Mouse (Mus musculus) CH12.LX (cell line): ENCODE data around the gene Ifit2. TPM values are rescaled to one million over a fixed set of nuclear protein-coding genes. Genes with fewer than 3 reads are reported as not detected.

Experiments used
- DNase-seq: peaks from one replicate; pipeline ENCODE4 v3.0.0-alpha.2; 2013; ENCODE audit errors: extremely low read depth
- H3K27ac ChIP-seq: 2 replicates; pipeline ENCODE4 v1.5.1; 2012; ENCODE audit warnings: low read depth, mild to moderate bottlenecking, control low read depth, moderate library complexity; ENCODE audit not compliant: insufficient read depth
- H3K27me3 ChIP-seq: replicated peaks from 2 replicates; pipeline ENCODE3; 2012; ENCODE audit warnings: inconsistent platforms
- H3K36me3 ChIP-seq, 2 experiments: replicated peaks in 1 of 2; 2 replicates each; pipeline versions ENCODE3 to v1.6.1; 2012; ENCODE audit warnings: inconsistent platforms in 1 of 2, low read length in 1 of 2, mild to moderate bottlenecking in 1 of 2, mixed read lengths in 1 of 2, moderate library complexity in 1 of 2; ENCODE audit not compliant: control insufficient read depth in 1 of 2, insufficient read depth in 1 of 2
- H3K4me1 ChIP-seq, 2 experiments: 2 replicates each; pipeline ENCODE4 v1.6.1; 2012; ENCODE audit warnings: inconsistent platforms in 1 of 2, moderate library complexity in 1 of 2; ENCODE audit not compliant: insufficient read depth in 2 of 2, control insufficient read depth in 1 of 2
- H3K4me2 ChIP-seq: 2 replicates; pipeline ENCODE4 v1.6.1; 2012; ENCODE audit warnings: low read depth, mild to moderate bottlenecking, control low read depth; ENCODE audit not compliant: poor library complexity, insufficient read depth, severe bottlenecking
- H3K4me3 ChIP-seq, 3 experiments: fragments of 150-350 bp in 1 of 3; sonication (generic) in 1 of 3; replicated peaks in 1 of 3; 2 replicates each; pipeline versions ENCODE3 to v1.5.1; 2011 to 2012; ENCODE audit warnings: low read depth in 2 of 3, low read length in 2 of 3, mild to moderate bottlenecking in 2 of 3, moderate library complexity in 2 of 3, control low read depth in 1 of 3, improper control_type of control experiment in 1 of 3, inconsistent platforms in 1 of 3, mixed read lengths in 1 of 3; ENCODE audit not compliant: poor library complexity in 1 of 3
- H3K79me2 ChIP-seq: replicated peaks from 2 replicates; pipeline ENCODE4 v1.6.1; 2012; ENCODE audit warnings: mild to moderate bottlenecking, moderate library complexity; ENCODE audit not compliant: control insufficient read depth, poor library complexity, insufficient read depth, severe bottlenecking; ENCODE audit errors: extremely low read depth
- H3K9ac ChIP-seq: 2 replicates; pipeline ENCODE4 v1.6.1; 2012; ENCODE audit warnings: low read depth, mild to moderate bottlenecking, control low read depth, moderate library complexity; ENCODE audit not compliant: insufficient read depth
- H3K9me3 ChIP-seq: replicated peaks from 2 replicates; pipeline ENCODE3; 2012; ENCODE audit warnings: low read length, inconsistent platforms, mixed read lengths
- BHLHE40 ChIP-seq: IDR thresholded peaks from 2 replicates; pipeline ENCODE4 v1.6.1; 2011; ENCODE audit warnings: mild to moderate bottlenecking, low read depth, low read length, improper control_type of control experiment
- CHD1 ChIP-seq: IDR thresholded peaks from 2 replicates; pipeline ENCODE4 v1.6.1; 2012; ENCODE audit warnings: low read depth, low read length, improper control_type of control experiment, inconsistent platforms
- CHD2 ChIP-seq: IDR thresholded peaks from 2 replicates; pipeline ENCODE4 v1.6.1; 2011; ENCODE audit warnings: low read length, improper control_type of control experiment
- EP300 ChIP-seq: IDR thresholded peaks from 2 replicates; pipeline ENCODE4 v1.6.1; 2011; ENCODE audit warnings: low read length, improper control_type of control experiment
- HCFC1 ChIP-seq: IDR thresholded peaks from 2 replicates; pipeline ENCODE4 v1.6.1; 2012; ENCODE audit warnings: low read depth, mild to moderate bottlenecking, inconsistent platforms, low read length, improper control_type of control experiment
- MAFK ChIP-seq: IDR thresholded peaks from 2 replicates; pipeline ENCODE4 v1.6.1; 2011; ENCODE audit warnings: low read length, improper control_type of control experiment; ENCODE audit not compliant: insufficient replicate concordance
- MAX ChIP-seq: IDR thresholded peaks from 2 replicates; pipeline ENCODE4 v1.6.1; 2011; ENCODE audit warnings: low read length, improper control_type of control experiment
- MEF2A ChIP-seq: IDR thresholded peaks from 2 replicates; pipeline ENCODE4 v1.6.1; 2014; ENCODE audit warnings: low read depth, mild to moderate bottlenecking, inconsistent platforms, low read length, improper control_type of control experiment, borderline replicate concordance
- MXI1 ChIP-seq: IDR thresholded peaks from 2 replicates; pipeline ENCODE4 v1.6.1; 2011; ENCODE audit warnings: mild to moderate bottlenecking, low read depth, low read length, improper control_type of control experiment
- MYC ChIP-seq: IDR thresholded peaks from 2 replicates; pipeline ENCODE4 v1.6.1; 2011; ENCODE audit warnings: low read depth, mild to moderate bottlenecking, improper control_type of control experiment, low read length
- NELFE ChIP-seq: IDR thresholded peaks from 2 replicates; pipeline ENCODE4 v1.6.1; 2011; ENCODE audit warnings: low read depth, low read length, improper control_type of control experiment
- RAD21 ChIP-seq: IDR thresholded peaks from 2 replicates; pipeline ENCODE4 v1.6.1; 2011; ENCODE audit warnings: low read depth, mild to moderate bottlenecking, low read length, improper control_type of control experiment, moderate library complexity
- RCOR1 ChIP-seq: conservative IDR thresholded peaks from 2 replicates; pipeline ENCODE4 v1.6.1; 2012; ENCODE audit warnings: low read depth, mild to moderate bottlenecking, inconsistent platforms, low read length, improper control_type of control experiment
- SMC3 ChIP-seq: IDR thresholded peaks from 2 replicates; pipeline ENCODE4 v1.6.1; 2011; ENCODE audit warnings: low read depth, low read length, improper control_type of control experiment
- TBP ChIP-seq: conservative IDR thresholded peaks from 2 replicates; pipeline ENCODE4 v1.6.1; 2011; ENCODE audit warnings: low read depth, low read length, improper control_type of control experiment
- TCF12 ChIP-seq: IDR thresholded peaks from 2 replicates; pipeline ENCODE4 v1.6.1; 2014; ENCODE audit warnings: low read depth, mild to moderate bottlenecking, inconsistent platforms, low read length, improper control_type of control experiment
- UBTF ChIP-seq: IDR thresholded peaks from 2 replicates; pipeline ENCODE4 v1.6.1; 2012; ENCODE audit warnings: low read depth, mild to moderate bottlenecking, inconsistent platforms, low read length, improper control_type of control experiment, moderate library complexity
- ZKSCAN1 ChIP-seq: IDR thresholded peaks from 2 replicates; pipeline ENCODE4 v1.6.1; 2012; ENCODE audit warnings: low read depth, inconsistent platforms, low read length, improper control_type of control experiment, borderline replicate concordance
- ZMIZ1 ChIP-seq: IDR thresholded peaks from 2 replicates; pipeline ENCODE4 v1.6.1; 2012; ENCODE audit warnings: low read depth, mild to moderate bottlenecking, inconsistent platforms, low read length, improper control_type of control experiment
- dilution Hi-C: fragments of 300-500 bp; cut with MboI; formaldehyde crosslinking; loops from 2 replicates; pipeline ENCODE4 v1.14.3; 2020; ENCODE audit warnings: low sequenced_read_pairs; ENCODE audit not compliant: extremely low pct_unique_long_range_greater_than_20kb, extremely low pct_ligation_motif_present
- in situ Hi-C: fragments of 300-500 bp; cut with MboI; formaldehyde crosslinking; loops from 3 replicates; pipeline ENCODE4 v1.14.3; 2019; ENCODE audit warnings: low sequenced_read_pairs, low pct_ligation_motif_present, low pct_unique_long_range_greater_than_20kb, mixed read lengths
- polyA plus RNA-seq: library from polyadenylated mRNA; unstranded; fragments of >175 nt; gene quantifications from 2 replicates; pipeline ENCODE4 v1.2.1, GENCODE M21; 2012; ENCODE audit warnings: low read depth; ENCODE audit not compliant: insufficient read length
- total RNA-seq, 2 experiments: library from RNA; depleted of rRNA; stranded (reverse); fragments of 300-350 nt in 1 of 2; fragments of >200 nt in 1 of 2; gene quantifications; 2 replicates each; pipeline ENCODE4 v1.2.3; 2012 to 2014

Ifit2 gene
- total and polyA plus RNA-seq, 3 experiments: 0.72 to 8.8 (median 5.7) TPM

DNA sequence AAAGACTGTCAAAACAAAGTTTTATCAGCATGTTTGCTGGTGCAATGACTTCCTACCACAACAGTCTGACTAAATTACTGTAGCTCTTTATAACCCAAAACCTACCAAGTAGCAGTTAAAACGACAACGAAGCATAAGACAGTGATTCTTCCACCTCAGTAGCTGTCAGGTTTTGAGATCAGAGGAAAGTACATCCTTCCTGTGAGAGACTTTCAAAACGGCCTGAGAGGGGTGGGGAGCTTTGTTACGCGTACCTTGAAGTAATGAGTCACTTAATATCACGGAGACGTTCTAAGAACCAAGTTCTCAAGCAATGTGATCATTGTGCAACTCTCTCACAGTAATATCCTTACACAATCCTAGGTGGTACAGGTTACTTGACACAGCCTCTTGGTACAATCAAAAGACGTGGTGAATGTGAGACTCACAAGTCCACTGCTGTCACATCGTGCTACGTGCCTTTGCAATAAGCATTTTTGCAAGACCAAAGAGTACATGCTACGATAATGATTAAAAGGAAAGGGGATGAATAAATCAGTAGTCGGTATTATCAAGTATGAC is 45.3 kb upstream of the Ifit2 start:
- Histone ChIP-seq H3K4me2 (no peak overlapping the region), H3K27ac (no peak overlapping the region), H3K79me2 (no peaks in the 10 kb centered on the region), H3K4me3 (no peak overlapping the region), H3K9me3 (no peaks in the 10 kb centered on the region), H3K4me1 (peaks cover 4 to 27% of the 10 kb centered on the region in 2 experiments; a peak in 2 of 4 replicates)
- dilution Hi-C loops (no loop called here), in situ Hi-C loops (no loop called here)
- TF ChIP-seq CHD1 (no peak), SMC3 (no peak), MEF2A (no peak), MYC (no peak), NELFE (no peak), RAD21 (no peak), MXI1 (no peak), MAX (no peak), MAFK (no peak), ZMIZ1 (no peak), HCFC1 (no peak), BHLHE40 (no peak)
- TF ChIP-seq, all 38 proteins: peak for 0
- Histone ChIP-seq H3K36me3 (peaks cover 22 to 75% of the 10 kb centered on the region in 2 experiments), H3K27me3 (no peaks in the 10 kb centered on the region), H3K9ac (no peak overlapping the region)
- no peak for DNase-seq

DNA sequence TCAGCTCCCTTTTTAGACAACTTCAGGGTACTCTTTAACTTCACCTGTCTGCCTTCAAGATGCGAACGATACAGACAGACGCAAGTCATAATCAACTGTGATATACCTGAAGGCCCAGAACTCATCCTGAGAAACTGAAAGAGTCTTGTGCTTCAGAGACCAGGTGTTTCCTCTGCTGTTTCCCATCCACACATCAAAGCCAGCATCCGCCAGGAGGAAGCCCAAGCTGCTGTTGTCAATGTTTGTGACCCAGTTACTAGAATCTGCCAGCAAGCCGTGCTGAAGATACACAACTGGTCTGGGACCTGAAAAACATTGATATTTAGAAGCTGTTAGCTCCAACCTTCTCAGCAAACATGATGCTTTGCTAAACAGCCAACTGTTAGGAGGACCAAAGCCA is 39.8 kb upstream of the Ifit2 start:
- Histone ChIP-seq H3K9me3 (no peaks in the 10 kb centered on the region), H3K36me3 (peaks cover 15 to 60% of the 10 kb centered on the region in 2 experiments), H3K27me3 (no peaks in the 10 kb centered on the region)
- no peak for DNase-seq
- TF ChIP-seq TCF12: no peak
- TF ChIP-seq EP300: no peak
- no peak for TF ChIP-seq RCOR1
- no peak for TF ChIP-seq RAD21
- no peak for TF ChIP-seq UBTF
- TF ChIP-seq ZKSCAN1: no peak
- no peak for TF ChIP-seq TBP
- TF ChIP-seq CHD2: no peak
- TF ChIP-seq HCFC1: no peak
- no peak for TF ChIP-seq SMC3
- TF ChIP-seq, all 38 proteins: peak for 0
- Histone ChIP-seq H3K27ac (no peak overlapping the region), H3K4me2 (no peak overlapping the region), H3K9ac (no peak overlapping the region), H3K79me2 (no peaks in the 10 kb centered on the region), H3K4me3 (no peak overlapping the region), H3K4me1 (peaks cover 8 to 43% of the 10 kb centered on the region in 2 experiments; a peak in 3 of 4 replicates)
- in situ Hi-C loops: no loop called here
- dilution Hi-C loops: no loop called here
